Mouse (Mus musculus): ENCODE data around the gene Usp54.
"Not testable (repeated sequence)": the region's sequence is repeated elsewhere in the genome, so short reads cannot be mapped to it uniquely, and the experiment has no call there.

Usp54 gene

GRCm38 (mm10) chr14:20654690-20655421 lies 14.0 kb upstream of the Usp54 start:
- no peak for DNase-seq (ENCODE audit: low spot score)

DNA sequence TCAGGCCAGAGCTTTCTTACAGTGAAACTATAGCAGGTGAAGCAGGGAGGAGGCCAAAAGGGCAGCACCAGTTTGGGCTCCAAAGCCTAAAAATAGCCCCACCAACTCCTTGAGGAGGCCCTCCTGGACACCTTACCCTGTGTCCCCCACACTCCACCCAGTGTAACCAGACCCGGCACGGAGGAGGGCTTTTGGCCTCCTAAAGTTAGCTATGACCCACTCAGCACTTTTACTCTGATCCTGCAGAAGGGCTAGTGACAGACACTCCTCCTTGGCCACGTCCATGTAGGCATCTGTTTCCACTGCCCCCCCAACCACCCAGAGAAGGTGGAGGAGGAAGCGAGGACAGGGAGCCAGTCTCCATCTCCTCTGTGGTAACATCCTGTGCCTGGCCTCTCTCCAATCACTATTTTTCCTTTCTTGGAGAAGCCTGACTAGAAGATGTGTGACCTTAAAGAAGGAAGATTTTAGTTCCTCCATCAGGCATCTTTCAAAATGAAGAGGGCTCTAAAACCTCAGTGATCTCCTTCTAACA lies 10.9 kb upstream of the Usp54 start:
- DNase-seq (ENCODE audit: low spot score) = no peak

DNA sequence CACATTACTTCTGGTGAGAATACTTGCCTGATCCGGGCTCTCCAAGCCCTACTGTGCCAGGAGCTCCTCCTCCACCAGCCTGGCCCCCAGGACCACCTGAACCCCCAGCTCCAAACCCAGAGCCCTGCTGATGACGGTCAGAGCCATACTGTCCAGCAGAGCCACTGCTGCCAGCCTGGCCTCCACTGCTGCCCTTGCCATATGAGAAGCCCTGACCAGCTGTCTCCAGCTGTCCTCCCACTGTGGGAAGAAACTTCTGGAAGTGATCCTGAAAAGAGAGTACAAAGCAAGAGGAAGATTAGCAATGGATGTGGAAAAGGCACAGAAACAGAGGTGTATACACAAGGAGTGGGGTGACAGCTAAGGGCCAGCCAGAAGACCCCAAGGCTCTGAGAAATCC lies 10.1 kb upstream of the Usp54 start:
- DNase-seq (ENCODE audit: low spot score) = no peak

DNA sequence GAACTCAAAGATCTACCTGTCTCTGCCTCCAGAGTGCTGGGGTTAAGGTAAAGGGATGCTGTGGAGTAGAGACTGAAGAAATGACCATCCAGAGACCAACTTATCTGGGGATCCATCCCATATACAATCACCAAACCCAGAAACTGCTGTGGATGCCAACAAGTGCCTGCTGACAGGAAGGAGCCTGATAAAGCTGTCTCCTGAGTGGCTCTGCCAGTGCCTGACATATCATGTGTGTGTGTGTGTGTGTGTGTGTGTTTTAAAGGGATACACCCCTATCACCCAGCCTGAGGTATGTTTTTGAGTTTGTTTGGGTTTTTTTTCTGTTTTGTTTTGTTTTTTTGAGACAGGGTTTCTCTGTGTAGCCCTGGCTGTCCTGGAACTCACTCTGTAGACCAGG lies 5.5 kb upstream of the Usp54 start:
- DNase-seq (ENCODE audit: low spot score) = no peak

GRCm38 (mm10) chr14:20645547-20645946 lies 4.7 kb upstream of the Usp54 start:
- DNase-seq (ENCODE audit: low spot score) = no peak

GRCm38 (mm10) chr14:20641438-20641875 lies 594 bp upstream of the Usp54 start:
- no peak for DNase-seq (ENCODE audit: low spot score)

DNA sequence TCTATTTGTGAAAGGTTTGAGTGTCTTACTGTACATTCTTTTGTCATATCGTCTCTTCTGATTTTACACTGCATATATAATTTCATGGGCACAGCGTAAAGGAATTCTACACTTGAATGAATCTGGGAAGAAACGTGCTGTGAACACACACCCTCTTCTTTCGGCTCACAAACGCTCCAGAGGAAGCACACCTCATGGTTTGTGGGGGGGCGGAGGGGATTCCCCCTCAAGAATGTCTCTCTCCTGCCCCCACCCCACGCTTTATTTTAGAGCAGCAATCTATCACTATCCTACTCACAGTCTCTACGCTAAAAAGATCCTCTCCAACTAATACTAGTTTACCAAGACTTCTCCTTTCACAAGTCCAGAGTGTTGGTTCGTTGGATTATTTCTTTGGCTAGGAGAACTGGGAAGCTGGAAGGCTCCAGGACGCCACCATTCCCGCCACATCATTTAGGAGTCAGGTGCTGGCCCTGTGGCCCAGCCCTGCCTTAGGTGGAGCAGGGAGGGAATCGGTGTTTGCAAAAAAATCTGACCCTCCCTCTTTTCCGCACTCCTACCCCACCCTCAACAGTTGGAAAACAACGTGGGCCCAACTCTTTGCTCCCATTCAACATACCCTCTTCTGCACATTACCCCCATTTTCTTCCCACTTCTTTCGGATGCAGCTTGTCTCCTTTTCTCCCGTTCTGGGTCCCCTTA lies 794 bp downstream of the Usp54 start:
- no peak for DNase-seq (ENCODE audit: low spot score)

GRCm38 (mm10) chr14:20638702-20639101 lies 2.2 kb downstream of the Usp54 start:
- DNase-seq (ENCODE audit: low spot score) = no peak

DNA sequence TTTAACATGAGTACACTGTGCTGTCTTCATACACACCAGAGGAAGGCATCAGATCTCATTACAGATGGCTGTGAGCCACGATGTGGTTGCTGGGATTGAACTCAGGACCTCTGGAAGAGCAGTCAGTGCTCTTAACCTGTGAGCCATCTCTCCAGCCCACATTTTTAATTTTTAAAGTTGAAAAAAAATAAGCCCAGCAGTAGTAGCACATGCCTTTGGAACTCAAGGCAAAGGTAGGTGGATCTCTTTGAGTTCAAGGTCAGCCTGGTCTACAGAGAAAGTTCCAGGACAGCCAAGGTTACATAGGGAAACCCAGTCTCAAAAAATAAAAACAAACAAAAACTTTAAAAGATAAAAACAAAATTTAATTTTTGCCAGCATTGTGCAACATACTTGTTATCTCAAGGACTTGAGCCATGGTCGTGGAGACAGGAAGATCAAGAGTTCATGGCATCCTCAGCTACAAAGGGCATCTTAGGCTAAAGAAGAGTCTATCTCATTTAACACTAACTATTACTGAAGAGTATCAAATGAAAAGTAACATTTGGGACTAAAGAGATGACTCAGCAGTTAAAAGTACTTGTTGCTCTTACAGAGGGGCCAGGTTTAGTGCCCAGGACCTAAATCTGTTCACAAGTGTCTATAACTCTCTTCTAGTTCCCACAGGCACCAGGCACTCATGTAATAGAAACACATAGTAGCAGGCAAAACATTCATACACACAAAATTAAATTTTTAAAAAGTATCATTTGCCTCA lies 2.9 kb downstream of the Usp54 start:
- no peak for DNase-seq (ENCODE audit: low spot score)

GRCm38 (mm10) chr14:20636968-20637367 lies 3.9 kb downstream of the Usp54 start:
- DNase-seq (ENCODE audit: low spot score) = not testable (repeated sequence)

- DNase-seq (ENCODE audit: low spot score) = no peak
Measured at GRCm38 (mm10) chr14:20635546-20635945, 5.3 kb downstream of the Usp54 start.

DNA sequence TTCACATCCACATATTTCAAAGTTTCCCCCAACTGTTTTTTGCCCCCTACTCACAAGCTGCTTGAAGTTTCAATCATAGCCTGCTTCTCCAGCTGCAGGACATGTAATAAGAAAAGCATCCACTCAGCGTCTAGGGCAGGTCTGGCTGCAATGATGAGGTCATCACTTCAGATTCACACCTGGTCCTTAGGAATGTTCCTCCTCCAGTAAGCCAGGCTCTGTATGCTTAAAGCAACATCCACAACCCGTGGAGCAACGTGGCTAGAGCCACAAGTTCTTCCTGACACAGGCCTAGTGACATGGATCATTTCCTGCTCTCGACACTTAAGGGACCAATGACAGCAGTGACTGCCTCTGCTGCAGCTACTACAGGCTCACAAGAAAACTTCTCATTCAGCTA lies 9.6 kb downstream of the Usp54 start:
- no peak for DNase-seq (ENCODE audit: low spot score)

DNA sequence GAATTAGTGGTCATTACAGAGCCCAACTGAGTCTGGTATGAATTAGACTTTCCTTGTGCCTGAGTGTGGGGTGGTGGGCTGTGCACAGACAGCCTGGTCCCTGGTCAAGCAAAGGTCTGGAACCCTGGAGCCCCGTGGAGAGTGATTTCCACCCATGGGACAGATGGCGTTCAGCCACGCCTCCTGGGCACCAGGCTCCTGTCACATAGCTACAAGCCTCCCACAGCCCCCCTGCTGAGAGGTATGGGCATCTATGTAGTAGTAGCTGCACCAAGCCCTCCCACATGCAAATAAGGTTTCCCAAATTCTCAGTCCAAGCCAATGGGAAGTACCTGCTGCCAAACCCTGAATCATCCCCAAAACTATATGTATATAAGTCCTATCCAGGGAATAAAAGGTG lies 13.9 kb downstream of the Usp54 start:
- no peak for DNase-seq (ENCODE audit: low spot score)

DNA sequence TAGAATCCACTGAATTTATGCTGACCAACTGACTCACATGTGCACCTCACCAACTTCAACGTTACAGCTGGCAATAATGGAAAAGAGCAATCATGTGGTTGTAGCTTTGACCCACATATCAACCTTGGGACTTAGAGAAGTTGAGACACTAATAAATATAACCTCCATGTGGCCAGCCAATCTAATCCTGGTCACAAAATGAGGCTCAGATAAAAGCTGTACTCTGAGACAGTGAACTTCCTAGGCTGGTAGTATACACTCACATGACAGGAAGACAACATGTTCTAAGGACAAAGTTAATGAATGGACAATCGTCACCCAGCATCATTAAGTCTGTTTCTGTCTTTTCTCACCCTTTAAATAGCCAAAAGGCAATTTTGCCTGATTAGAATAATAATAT lies 14.4 kb downstream of the Usp54 start:
- DNase-seq (ENCODE audit: low spot score) = no peak

DNA sequence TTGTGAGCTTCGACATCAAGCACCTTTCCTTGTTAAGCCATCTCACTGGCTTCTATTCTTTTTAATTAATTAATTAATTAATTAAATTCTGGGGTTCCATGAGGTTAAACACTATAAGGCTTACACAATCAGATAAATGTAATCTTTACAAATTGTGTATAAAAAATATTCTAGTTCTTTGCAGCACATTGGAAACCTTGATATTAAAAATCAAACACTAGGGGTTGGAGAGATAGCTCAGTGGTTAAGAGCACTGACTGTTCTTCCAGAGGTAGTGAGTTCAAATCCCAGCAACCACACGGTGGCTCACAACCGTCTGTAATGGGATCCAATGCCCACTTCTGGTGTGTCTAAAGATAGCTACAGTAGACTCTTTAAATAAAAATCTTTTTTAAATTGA lies 18.0 kb downstream of the Usp54 start:
- no peak for DNase-seq (ENCODE audit: low spot score)

- DNase-seq (ENCODE audit: low spot score) = no peak
Measured at GRCm38 (mm10) chr14:20622412-20622811, 18.5 kb downstream of the Usp54 start.

- DNase-seq (ENCODE audit: low spot score) = no peak
Measured at GRCm38 (mm10) chr14:20621903-20622302, 19.0 kb downstream of the Usp54 start.

DNA sequence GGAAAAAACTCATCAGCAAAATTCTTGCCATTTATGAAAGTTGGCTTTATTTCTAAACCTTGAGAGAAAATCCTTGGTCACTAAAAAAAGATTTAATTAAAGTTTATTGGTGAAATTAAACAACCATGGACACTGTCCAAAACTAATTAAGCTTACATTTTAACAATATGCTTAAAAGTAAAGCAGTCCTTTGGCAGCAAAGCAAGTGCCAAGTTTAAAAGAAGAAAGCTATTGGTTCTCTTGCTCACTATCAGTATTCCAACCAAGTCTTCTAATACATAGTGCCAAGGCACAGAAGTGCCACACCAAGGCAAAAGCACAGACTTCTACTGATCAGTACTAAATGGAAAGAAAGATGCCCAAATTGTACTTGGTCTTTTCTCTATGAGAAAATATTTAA lies 21.7 kb downstream of the Usp54 start:
- DNase-seq (ENCODE audit: low spot score) = no peak

DNA sequence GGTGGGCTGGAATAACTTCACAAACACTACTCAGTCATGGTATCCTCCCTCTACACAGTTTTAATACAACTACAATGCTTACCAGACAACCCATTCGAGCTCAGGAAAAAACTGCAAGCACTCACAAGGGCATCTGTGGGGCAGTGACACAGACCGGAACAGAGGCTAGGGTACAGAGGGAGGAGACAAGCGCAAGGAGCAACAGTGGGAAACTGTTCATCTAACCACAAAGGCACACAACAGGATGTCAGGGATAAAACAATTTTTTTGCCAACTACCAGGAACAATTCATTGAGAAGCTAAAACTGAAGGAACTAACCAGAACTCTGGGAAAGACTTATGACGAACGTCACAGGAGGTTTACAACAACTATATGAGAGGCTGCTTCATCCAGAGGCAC lies 22.7 kb downstream of the Usp54 start:
- DNase-seq (ENCODE audit: low spot score) = no peak

- no peak for DNase-seq (ENCODE audit: low spot score)
Measured at GRCm38 (mm10) chr14:20616421-20616820, 24.4 kb downstream of the Usp54 start.

DNA sequence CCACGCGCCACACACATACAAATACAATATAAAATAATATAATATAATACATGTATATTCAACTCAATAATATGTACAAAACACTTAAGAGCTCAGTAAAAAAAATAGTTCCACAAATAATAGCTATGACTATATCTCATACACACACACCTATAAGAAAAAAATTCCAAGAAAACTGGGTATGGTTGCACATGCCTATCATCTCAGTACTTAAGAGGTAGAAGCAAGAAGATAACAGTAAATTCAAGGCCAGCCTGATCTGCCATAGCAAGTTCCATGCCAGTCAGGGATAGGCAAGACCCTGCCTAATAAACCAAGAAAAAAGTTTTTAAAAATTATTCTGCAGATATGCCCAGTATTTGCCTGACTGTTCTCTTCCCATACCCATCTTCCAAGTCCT lies 25.8 kb downstream of the Usp54 start:
- no peak for DNase-seq (ENCODE audit: low spot score)

DNA sequence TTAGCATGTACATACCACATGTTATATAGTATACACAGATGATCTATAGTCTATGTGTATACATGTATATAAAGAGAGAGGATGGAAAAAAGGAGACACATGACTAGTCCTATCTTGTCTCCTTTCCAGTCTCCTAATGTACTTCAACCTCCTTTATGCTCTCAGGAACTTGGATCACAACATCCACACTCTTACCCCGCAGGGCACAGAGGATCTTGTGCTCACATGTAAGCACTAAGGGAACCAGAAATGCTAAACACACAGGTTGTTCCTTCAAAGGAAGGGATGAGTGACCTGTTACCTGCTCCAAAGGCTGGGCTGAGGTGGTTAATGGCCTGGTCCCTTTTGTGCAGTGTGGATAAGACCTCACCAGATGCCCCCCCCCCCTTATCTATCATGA lies 28.0 kb downstream of the Usp54 start:
- no peak for DNase-seq (ENCODE audit: low spot score)

GRCm38 (mm10) chr14:20610146-20610545 lies 30.7 kb downstream of the Usp54 start:
- DNase-seq (ENCODE audit: low spot score) = no peak

Data from testis, postnatal 14 days (tissue).